Mouse (Mus musculus) cerebellum, adult 8-10 months (tissue): ENCODE measurements around the gene Ltbr.
"Not testable (repeated sequence)": the region's sequence is repeated elsewhere in the genome, so short reads cannot be mapped to it uniquely, and the experiment has no call there.

Source experiments
- DNase-seq: peaks from one replicate; pipeline ENCODE4 v3.0.0; 2022

Gene Ltbr

DNA sequence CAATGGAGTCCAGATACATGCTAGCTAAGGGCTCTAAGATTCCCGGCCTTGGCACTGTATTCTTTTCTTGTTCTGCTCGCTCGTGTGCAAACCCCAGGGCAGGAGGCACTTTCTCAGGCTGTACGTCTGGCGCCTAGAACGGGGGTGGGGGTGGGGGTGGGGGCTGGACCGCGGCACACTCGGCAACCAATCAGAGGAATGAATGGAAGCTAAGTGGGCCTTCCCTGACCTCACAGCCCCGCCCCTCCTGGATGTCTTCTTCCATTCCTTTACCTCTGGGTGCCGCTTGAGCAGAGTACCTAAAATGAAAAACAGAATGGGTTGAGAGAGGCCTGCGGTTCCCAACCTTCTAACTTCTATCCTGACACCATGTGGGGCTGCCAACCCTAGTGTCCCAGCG lies 4.8 kb downstream of the Ltbr start:
- DNase-seq, result no peak

DNA sequence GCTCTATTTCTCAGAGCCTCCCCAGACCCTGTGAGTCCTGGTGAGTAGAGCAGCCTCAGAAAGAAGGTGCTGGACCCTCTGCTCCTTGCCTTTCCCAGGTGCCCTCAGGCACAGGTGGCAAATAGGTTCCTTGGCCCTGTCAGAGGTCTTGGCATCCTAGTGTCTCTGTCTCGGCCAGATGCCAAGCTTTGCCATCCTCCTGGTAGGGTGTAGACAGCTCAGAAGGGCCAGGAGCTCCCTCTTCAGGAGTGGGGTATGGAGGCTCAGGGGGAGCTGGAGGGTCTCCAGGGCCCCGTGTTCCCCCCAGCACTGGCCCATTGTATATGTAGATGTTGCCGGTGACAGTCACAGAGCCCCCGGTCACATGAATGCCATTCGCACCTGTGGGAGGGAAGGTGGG lies 6.6 kb downstream of the Ltbr start:
- DNase-seq, result no peak

DNA sequence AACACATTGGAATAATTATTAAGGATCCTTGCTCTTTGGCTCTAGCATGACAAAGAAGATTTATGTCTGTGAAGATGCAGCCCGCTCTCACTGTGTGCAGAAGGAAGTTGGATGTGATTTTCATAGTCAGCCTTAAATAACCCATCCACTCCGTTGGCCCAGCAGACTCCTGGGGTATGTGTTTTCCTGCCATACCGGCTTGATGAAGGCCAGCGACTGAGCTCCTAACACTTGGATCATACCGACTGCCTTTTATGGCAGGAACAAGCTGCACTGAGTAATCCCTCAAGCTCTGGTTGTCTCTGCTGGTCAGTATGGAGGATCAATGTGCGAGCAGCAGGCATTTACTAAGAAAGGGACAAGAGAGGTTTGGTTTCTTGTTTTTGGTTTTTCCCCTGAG lies 8.2 kb downstream of the Ltbr start:
- DNase-seq, result no peak

DNA sequence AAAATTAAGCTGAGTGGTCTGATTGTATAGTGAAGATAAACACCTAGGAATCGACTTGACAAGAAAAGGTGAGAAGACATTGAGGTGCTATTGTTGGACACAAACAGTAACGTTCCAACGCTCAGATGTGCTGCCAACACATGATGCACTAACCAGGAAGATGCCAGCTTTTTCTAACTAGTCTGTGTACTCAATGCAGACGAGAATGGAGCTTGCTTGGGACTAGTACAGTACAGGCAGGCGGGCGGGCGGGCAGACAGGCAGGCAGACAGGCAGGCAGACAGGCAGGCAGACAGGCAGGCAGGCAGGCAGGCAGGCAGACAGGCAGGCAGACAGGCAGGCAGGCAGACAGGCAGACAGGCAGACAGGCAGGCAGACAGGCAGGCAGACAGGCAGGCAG lies 9.3 kb downstream of the Ltbr start:
- DNase-seq, result not testable (repeated sequence)

DNA sequence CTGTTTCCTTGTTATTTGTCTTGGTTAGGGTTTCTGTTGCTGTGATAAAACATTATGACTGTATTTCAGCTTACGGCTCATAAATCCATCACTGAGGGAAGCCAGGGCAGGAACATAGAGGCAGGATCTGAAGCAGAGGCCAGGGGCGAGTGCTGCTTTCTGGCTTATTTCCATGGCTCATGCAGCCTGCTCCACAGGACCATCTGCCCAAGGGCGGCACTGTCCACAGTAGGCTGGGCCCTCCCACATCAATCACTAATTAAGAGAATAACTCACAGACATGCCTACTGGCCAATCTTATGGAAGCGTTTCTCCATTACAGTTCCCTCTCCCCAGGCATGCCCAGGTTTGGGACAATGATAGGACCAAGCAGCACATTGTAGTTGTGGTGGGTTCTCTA lies 10.4 kb downstream of the Ltbr start:
- DNase-seq, result no peak

DNA sequence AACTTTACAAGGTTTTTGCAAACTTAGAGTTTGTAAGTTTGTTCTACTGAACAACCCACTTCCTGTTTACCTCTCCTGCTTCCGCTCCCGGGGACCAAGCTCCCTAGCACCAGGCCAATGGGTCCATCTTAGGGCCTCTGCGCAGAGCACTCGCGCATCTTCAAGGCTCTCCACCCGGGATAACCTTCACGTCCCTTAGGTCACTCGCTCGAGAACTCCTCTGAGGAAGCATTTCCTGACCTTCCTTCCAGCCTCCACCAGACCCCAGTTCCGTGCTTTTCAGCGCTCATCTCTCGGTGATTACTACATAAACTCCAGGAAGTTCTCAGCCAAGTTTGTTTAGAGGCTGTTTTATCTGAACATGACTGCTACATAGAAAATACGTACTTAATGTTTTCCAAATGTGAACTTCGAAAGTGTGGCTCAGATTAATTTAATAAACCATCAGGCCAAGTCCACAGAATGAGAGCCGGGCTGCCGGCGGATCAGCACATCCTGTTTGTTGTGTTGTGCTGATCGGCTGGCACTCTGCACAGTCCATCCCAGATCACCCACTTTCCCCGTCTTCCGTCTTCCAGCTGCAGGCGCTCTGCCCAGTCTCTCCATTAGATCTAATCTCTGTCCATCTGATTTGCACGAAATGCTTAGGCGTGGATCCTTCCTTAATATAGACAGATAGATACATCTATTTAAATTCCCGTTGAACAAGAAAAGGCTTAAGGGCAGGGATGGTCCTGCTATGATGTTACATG lies 11.3 kb downstream of the Ltbr start:
- DNase-seq, result no peak

DNA sequence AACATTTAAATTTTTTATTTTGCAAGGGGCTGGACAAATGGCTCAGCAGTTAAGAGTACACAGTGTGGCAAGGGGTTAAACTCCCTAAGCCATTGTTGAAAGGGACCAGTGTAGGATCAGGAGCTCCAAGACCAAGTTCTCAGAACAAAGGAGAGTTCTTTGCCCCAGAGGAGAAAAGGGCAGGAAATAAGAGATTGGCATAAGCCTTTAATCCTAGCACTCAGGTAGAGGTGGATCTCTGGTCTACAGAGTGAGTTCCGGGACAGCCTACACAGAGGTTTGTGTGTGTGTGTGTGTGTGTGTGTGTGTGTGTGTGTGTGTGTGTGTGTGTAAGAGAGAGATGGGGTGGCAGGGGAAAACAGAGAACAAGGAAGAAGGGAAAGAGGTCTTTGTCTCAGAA lies 12.7 kb downstream of the Ltbr start:
- DNase-seq, result no peak

DNA sequence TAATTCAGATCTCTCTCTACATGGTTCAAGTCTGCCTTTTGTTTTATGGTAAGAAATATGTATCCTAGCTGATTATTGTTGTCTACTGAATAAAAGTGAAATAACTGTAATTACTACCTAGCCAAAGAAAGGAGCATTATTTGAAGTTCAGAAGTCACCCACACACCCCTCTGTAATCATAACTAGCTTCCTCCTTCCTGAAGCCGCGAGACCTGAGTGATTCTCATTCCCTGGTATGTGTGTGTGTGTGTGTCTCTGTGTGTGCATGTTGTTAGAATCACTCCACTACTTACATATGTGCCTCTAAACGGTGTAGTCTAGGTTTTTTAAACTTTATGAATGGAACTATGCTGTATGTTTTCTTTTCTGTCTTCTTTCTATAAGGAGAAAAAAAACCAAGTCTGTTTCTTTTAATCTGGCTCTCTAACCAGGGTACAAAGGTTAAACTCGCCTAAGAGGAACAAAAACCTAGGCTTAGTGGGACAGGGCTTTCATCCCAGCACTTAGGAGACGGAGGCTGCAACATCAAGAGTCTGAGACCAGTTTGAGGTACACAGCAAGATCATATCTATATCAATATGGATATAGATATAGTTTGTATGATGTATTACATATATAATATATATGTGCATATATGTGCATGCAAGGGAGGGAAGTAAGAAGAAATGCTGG lies 16.4 kb downstream of the Ltbr start:
- no peak for DNase-seq

DNA sequence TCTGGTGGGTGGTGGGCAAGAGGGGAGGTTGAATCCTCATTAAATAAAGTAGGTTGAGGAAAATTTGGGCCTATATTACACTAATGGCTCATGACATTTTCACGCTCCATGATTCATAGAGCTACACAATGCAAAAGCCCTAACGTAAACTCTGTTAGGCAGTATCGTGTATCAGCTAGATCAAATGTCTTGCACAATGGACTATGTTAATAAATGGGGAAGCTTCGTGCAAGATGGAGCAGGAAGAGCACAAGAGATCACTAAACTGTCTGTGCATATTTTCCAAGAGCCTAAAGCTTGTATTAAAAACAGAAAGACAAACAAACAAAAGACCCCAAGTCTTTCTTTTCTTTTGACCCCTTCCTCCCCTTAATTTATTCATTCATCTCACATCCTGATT lies 19.6 kb downstream of the Ltbr start:
- DNase-seq, result no peak

DNA sequence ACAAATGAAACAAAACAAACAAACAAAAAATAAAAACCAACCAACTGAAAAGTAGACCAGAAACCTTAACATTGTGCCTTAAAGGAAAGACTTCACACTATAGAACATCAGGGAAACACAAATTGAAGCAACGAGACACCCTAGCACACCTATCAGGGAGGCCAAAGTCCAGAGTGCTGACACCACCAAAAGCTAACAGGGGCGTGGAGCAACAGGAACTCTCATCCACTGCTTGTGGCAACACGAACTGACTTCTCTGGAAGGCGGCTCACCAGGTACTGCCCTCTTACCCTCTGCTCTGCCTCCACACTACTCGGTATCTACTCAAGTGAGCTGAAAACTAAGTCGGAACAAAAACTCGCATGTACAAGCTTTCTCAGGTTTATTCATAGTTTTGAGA lies 21.4 kb downstream of the Ltbr start:
- no peak for DNase-seq

DNA sequence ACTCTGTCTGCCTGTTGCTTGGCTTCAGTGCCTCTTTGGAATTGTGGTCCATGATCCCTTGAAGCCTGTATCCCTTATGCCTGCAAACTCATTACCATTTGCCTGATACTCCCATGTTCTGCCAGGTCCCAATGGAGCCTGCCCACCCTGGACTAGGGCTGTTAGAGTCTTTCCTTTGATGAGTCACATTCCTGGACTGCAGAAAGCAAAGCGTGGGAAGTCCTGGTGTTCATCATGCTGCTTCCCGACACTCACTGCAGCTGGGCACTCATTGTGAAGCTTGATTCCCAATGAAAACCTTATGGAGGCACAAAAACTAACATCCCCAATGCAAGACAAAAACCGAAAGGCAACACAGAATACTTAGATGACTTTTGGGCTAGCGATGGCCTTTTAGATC lies 22.4 kb downstream of the Ltbr start:
- no peak for DNase-seq

DNA sequence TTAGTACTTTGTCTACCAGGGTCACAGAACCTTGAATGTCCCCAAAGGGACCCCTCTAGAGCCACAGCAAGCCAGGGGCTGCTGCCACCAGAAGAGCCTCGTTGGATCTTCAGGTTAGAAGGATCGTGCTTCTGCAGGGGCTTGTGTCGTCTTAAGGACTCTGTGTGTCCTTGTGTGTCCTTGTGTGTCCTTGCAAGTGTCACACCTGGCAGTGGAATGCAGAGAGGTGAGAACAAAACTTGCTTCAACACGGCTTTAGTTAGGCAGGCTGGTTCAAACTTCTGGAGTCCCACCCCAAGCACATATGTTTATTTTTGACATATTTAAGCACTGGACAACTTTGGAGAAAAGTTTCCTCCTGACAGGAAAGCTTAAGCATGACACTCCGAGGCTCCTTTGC lies 25.0 kb downstream of the Ltbr start:
- DNase-seq, result no peak

DNA sequence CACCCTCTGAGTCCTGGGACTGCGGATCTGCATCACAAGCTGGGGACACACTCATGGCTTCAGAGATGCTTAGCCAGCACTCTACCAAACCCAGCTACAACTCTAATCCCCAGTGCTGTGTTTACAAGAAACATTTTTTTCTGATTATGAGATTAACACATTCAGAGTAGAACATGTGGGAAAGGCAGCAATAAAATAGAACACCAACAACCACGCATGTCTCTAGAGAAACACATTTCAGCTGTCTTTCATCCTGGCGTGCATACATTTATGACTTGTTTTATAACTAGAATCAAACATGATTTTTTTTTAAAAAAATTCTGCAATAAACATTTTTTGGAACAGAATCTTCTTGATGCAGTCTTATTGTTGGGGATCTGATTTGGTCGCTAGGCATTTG lies 26.7 kb downstream of the Ltbr start:
- DNase-seq, result no peak

DNA sequence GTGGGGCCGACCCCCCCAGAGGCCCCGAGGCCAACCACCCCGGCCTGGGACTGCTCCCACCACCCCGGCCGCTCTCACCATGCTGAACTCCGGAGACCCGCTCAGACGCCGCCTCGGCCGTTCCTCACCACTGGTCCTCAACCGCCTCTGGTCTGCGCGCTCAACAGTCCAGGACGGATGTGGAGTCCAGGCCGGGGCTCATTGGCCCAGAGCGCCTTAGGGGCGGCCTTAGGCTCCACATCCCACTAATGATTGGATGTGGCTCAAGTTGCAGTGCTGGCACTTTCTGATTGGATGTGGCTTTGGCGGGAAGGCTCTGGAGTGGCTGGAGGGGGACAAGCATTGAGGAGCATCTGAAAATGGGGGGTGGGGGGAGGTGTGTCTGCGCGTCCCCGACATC lies 27.8 kb downstream of the Ltbr start, which contains the start of gene Tuba3a:
Gene Tuba3a, minus strand, starts transcription at position 153 of the 400 bp plus-strand sequence.
- no peak for DNase-seq

DNA sequence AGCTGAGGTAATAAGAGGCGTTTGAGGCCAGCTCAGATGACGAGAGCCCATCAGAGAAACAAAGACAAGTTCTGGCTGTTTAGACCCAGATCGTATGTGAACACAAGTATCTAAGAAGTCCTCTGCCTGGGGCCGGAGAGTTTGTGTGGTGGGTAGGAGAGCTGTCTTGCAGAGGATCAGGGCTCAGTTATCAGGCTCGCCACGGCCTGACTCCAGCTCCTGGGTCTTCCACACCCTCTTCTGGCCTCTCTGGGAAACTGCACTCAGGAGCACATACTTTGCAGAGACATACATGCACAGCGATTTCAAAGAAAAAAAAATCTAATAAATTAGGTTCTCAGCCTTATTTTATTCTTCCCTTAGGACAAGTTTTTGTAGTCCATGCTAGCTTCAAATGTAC lies 28.9 kb downstream of the Ltbr start:
- DNase-seq, result no peak

DNA sequence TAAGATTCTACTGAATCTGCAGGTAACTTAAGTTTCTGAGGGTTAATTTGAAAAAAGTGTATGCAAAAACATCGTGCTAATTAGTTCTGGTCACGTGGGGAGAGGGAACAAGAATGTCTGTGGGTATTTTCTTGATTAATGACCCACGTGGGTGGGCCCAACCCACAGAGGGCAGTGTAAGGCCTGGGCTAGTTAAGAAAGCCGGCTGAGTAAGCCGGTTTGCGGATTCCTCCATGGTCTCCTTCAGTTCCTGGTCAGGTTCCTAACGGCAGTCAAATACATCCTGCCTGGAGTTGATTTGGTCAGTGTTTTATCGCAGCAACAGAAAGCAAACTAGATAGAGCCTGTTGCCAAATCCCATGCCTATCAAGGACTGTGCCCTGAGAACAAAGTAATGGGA lies 29.4 kb downstream of the Ltbr start:
- no peak for DNase-seq

DNA sequence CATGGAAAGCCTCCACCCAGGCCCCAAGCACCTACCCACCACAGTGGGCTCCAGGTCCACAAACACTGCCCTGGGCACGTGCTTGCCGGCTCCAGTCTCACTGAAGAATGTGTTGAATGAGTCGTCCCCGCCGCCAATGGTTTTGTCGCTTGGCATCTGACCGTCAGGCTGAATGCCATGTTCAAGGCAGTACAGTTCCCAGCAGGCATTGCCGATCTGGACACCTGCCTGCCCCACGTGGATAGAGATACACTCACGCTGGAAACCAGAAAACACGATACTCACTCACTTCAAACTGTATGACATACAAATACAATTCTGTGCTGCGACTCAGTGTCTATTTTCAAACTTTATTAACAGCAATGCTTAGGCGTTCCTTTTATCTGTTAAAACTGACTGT lies 31.0 kb downstream of the Ltbr start:
- DNase-seq, result not testable (repeated sequence)

DNA sequence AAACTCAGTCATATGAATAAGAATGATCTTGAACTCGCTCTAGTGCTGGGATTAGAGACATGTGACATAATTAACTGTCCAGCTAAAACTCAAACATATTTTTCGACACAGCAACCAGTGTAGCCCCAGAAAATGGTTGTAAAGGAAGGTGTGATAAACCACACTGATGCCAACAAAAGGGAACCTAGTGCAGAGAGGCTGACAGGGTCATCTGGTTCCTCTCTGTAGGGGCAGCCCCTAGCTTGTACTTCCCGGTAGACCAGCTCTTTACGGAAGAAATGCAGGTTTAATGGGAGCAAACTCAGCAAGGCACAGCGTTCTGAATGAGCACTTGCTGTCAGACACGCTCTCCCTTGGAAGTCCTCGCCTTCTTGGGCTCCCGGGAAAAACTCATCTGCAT lies 34.0 kb downstream of the Ltbr start:
- DNase-seq, result no peak

DNA sequence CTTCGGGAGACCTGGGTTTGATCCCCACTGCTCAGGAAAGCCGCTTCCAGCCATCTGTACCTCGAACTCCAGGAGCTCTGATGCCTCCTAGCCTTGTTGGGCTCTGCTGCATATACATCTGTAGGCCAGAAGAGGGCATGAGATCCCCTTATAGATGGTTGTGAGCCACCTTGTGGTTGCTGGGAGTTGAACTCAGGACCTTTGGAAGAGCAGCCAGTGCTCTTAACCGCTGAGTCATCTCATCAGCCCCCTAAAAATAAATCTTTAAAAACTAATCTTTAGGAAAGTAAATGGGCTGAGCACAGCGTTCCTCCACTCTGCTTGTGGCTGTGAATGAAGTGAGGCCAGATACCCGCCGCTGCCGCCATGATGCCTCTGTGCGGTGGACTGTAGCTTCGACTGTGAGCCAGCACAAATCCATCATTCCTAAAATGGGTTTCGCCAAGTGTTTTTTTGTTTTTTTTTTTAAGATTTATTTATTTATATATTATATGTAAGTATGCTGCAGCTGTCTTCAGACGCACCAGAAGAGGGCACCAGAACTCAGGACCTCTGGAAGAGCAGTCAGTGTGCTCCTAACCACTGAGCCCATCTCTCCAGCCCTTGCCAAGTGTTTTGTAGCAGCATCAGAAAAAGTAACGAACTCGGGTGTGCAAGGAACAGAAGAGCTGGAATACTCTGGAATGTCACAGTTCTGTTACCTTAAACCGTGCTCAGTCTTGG lies 38.7 kb downstream of the Ltbr start:
- no peak for DNase-seq

DNA sequence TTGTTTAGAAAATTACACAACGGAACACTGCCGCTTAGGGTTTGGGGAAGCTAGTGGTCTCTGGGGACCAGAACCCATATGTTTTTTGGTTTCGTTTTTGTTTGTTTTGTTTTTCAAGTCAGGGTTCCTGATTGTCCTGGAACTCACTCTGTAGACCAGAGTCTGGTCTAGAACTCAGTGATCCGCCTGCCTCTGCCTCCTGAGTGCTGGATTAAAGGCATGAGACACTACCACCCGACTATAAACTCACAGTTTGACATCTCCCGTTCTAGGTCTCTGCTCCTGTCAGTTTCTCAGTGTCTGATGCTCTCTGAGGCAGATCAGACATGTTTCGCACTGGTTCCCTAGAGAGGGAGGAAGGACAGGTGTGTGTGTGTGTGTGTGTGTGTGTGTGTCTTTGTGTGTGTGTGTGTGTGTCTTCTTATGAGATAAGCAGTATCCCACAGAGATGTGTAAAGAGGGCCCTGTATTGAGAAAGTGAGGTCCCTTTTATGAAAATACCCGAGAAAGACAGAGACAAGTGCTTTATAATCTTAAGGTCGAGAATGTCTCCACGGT lies 41.4 kb downstream of the Ltbr start:
- no peak for DNase-seq

DNA sequence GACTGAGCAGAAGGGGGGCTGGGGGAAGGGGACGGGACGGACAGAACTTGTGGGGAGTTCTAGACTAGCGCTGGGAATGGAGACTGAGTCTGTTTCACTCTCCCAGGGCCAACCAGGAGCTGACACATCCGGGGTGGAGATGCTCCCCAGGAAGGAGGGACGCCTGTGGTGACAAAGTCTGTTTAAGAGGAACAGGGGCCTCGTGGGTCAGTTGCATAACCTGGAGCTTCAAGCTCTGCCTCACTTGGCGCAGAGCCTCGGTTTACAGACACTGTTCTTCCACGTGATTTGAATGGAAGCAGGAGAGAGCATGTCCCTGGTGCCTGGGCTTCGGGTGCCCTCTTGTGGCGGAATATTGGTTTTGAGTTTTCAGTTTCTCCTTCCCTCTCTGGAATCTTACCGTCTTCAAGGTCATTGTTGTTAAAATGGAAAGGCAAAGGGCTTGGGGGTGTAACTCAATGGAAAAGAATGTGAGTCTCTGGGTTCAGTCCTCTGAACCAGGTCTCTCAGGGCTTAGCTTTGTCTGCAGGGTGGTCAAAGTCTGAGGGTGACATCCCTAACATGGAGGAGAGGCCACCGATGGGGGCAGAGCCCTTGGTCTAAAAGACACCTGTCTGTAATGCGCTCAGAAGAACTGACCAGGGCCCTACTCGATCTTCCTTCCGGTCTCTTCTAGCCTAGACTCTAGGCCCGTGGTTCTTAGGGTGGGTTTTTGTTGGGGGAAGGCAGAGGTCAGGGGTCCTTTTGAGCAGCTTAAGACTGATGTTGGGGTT lies 42.0 kb downstream of the Ltbr start:
- peak; percentile 95 for DNase-seq

DNA sequence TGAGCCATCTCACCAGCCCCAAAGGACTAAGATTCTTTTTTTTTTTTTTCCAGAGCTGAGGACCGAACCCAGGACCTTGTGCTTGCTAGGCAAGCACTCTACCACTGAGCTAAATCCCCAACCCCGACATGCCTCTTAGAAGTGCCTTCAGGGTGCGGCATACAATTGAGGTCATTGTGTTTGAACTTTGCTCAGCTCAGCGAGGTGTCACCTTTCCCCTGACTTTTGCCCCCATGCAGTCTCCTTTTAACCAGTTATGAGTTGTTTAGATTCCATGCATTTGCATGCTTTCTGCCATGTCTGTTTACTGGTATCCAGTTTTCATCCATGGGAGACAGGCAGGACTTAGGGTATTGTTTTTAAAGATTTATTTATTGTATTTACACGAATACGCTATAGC lies 44.9 kb downstream of the Ltbr start:
- no peak for DNase-seq

DNA sequence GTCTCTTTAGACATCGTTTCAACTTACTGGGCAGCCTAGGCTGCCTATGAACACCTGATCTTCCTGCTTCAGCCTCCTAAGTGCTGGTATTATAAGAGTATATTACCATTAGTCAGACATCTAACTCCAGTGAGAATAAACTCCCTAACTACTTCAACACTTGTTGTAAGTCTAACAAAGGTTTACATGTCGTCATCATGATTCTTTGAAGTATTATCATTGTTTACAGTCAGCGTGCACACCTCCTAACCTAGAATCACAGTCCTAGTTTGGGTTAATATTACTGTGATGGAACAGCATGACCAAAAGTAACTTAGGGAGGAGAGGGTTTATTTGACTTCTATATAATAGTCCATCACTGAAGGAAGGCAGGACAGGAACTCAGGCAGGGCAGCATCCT lies 46.2 kb downstream of the Ltbr start:
- DNase-seq, result no peak
